Mouse (Mus musculus): ENCODE measurements at regions not wholly inside any gene's neighbourhood (a gene's known extent, or its start where the extent isn't known, plus 50 kb on each side); places are given as distances from the start of the nearest gene placed in this dataset.

DNA sequence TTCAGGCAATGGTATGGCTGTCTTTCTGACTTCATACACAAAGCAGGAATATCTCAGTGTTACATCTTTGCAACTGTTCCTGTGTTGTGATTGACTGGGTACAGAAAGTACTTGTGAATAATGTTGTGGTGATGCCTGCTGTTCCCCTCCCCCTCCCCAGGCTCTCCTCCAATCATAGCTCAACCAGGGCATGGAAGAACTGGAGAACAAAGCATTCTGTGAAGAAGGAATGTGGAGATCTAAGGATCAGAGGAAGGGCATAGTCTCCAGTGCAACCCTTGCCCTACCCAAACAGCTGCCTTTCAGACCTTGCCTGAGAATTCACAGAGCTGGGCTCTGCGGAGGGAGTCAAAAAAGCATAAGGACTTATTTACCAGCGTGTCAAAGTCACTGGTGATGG is 326.9 kb downstream of the Ice1 start:
- no peak for TF ChIP-seq CTCF (IDR thresholded peaks at IDR 0.05; ENCODE audit: control insufficient read depth, insufficient read depth, insufficient replicate concordance, low read depth, low read length)
- no peak for TF ChIP-seq POLR2A (IDR thresholded peaks at IDR 0.05; ENCODE audit: control insufficient read depth, low read depth, low read length)
